Mouse (Mus musculus) lung, postnatal 36 days (tissue): ENCODE measurements around the gene Cd33.

Source experiments
- DNase-seq: peaks from one replicate; pipeline ENCODE4 v3.0.0; 2022; ENCODE audit warnings: mixed read lengths

The Cd33 gene

DNA sequence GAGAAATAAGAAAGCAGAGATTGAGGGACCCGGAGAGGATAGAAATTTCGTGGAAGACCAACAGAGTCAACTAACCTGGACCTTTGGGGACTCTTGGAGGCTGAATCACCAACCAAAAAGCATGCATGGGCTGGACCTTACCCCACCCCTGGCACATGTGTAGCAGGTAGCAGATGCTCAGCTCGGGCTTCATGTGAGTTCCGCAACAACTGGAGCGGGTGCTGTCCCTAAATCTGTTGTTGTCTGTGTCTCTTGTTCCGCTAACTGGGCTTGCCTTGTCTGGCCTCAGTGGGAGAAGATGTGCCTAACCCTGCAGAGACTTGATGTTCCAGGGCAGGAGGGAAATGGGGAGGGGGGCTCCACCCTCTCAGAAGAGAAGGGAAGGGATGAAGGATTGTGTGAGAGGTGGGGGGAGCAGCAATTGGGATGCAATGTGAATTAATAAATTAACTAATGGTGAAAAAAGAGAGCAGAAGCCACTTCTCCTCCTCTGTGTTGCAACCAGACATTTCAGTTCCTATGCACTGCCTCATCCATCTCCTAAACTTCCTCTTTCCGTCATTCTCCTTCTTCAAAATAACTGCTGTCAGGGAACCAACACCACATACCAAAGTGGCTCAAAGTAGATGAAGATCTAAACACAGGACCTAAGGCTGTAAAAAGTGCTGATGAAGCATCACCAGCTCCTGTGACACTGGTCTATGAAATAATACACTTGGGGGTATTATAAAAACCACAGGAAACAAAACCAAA, at the start of gene Cd33:
Cd33 (minus strand) TSS at position 204 of the 753 bp plus-strand sequence.
- DNase-seq, result peak; percentile 46

DNA sequence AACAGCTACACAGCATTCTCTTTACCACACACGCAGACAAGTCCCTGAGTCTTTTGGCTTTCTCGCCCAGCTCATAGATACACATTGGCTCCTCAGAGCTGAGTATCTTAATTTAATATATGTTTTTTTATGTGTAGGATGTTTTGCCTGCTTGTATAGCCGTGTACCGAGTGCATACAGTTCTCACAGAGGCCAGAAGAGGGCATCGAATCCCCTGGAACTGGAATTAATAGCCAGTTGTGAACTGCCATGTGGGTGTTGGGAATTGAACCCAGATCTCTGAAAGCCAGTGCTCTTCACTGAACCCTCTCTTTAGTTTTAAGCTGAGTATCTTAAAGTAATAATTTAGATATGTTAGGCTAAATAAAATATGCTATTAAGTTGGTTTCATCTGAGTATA, 40.6 kb upstream of the Cd33 start:
- peak; percentile 26 for DNase-seq

DNA sequence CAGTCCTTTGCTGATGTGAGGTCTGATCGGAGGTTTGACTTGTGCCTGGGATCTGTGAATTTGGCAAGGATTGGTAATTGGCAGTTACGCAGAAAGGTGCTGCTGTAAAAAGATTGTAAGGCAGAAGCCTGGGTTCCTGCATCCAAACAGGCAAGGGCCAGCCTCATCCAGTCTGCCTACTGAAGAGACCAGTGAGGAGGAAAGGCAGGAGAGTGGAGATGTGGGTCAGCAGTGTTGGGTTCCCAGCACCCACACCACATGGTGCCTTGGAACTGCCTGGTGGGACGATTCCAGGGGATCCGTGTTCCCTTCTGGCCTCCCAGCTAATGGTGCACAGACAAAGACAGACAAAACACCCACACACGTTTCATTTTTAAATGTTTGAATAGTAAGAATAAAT, 36.3 kb upstream of the Cd33 start:
- DNase-seq, result no peak

DNA sequence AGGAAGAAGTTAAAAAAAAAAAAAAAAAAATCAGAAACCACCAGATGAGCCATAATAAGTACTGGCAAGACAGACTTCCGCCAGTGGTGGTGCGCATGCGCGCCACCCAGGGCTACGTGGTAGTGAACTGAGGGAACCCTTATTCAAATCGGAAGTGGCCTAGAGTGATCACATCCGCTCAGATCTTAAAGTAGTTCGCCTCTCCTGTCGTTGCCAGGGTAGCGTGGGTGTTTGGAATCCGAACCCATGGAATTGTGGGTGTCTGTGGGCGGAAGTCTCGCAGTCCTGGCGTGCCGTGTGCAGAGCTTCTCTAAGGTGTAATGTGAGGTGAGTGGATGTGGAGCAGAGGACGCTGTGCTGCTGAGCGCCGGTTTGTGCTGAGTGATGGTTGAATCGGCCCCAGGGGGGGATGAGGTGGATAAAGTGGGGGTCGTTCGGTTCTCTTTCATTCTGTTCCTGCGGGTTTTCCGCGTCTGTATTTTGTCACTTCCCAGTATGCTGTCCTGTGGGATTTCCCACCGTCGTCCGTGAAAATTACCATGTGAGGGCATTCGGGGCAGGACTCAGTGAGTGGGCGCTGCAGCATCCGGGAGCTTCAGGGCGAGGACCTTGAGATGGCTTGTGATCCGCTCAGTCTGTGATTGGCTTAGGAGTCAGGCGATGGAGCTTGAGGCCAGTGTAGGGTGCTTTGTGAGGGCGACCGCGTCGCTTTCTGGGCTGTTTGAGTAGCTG, 35.4 kb upstream of the Cd33 start, which contains the start of gene Zfp719:
Zfp719 (plus strand) TSS at position 171 of the 732 bp plus-strand sequence.
- DNase-seq, result peak; percentile 96

DNA sequence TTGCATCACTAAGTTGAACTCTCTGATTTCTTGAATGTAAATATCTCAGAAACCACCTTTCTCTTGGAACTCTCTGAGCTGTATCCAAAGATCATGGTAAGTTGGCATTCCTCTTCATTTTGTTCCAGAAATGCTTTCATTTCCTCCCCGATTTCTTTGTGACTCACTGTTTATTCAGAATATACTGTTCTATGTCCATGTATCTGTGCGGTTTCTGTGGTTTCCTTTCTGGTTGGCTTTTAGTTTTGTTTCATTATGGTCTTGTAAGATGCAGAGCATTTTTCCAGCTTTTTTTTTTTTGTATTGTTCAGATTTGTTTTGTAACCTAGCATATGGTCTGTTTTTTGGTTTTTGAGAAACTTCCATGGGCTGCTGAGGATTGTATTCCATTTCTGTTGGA, 27.0 kb upstream of the Cd33 start:
- DNase-seq, result no peak

DNA sequence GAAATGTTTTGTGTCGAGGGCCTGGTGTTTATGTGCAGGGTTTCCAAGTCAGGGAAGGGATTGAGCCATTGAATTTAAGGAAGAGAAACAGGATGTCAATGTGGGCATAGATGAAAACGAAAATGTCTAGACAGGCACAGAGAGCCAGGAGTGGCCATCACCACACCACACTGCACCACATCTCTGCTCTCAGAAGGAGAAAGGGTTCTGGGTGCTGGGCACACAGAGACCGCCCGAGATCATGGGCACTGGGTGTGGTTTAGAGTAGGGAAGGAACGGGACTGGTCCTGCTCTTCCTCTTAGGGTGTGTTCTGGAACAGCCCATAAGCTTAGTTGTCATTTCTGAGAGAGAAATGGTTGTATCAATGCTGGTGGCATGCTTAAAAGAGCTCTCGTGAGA, 19.1 kb upstream of the Cd33 start:
- DNase-seq, result no peak

DNA sequence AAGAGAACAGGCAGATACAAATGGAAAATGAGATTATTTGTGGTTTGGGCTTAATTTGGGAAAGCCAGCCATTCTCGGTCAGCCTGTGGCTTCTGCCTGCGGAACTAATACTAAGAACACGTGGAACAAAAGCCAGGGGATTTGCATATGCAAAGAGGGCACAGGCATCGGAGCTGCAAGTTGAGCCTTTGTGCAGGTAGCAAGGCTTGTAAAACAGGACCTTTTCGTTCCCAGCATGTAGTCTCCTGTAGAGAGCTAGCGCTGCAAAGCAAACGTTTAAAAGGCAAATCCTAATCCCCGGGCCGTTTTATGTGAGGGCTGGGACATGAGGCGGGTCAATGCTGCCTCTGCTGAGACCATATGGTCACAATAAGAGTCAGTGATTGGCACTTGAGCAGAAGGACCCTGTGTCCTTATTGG, 18.4 kb upstream of the Cd33 start:
- DNase-seq, result peak; percentile 35

DNA sequence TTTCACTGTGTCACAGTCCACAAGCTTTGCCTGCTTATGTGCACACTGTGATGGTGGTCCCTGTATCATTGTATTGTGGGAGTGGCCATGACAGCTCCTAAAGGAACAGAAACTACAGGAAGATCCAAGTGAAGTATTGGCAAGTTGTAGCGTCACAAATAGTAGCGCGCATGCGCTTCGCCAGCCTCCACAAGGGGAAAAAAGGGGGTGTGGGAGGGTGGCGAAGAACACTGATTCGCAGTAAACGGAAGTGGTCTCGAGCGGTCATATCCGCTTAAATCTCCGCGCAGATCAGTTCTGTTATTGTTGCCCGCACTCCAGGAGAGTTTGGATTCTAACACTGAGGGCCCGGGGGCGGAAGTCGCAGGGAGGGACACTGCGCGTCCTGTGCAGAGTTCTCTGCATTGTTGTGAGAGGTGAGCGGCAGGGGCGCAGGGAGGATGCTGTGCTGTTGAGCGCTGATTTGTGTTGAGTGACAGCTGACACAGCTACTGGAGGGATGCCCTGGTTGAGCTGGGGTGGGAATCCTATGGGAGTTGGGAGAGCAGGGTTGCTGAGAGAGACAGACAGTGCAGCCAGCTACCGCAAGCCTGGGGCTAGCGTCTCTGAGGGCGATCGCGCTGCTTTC, 17.9 kb upstream of the Cd33 start, which contains the start of gene Zfp658:
Zfp658 (plus strand) TSS at position 251 of the 628 bp plus-strand sequence.
- peak; percentile 91 for DNase-seq

DNA sequence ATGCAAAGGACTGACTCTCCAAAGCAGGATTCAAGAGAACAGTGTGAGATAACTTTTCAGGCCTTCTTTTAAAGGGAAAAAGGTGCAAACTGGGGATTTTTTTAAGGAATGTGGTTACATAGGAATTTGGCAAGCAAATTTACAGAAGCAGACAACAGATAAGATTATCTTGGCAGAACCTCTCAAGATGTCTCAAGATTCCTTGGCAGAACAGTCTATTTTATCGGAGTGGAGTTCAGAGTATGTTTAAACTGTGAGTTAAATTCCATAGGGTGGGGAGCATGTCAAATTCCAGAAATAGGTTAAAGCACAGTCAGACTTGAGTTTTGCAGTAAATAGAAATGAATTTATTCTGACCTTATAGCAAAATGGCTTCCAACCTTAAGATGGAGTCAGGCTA, 12.7 kb upstream of the Cd33 start:
- no peak for DNase-seq

DNA sequence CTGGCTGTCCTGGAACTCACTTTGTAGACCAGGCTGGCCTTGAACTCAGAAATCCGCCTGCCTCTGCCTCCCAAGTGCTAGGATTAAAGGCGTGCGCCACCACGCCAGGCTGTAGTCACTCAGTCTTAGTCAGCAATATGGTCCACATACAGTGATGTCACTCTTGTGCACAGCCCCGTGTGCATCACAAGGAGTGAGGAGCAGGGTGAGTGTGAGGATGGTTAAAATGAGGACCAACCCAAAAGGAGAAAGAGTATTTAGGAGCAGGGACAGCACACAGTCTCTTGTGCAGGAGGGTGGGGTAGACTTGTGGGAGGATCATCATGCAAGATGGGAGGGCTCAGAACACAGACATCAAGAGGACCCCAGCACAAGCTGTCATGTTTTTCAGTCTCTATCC, 11.1 kb upstream of the Cd33 start:
- no peak for DNase-seq

DNA sequence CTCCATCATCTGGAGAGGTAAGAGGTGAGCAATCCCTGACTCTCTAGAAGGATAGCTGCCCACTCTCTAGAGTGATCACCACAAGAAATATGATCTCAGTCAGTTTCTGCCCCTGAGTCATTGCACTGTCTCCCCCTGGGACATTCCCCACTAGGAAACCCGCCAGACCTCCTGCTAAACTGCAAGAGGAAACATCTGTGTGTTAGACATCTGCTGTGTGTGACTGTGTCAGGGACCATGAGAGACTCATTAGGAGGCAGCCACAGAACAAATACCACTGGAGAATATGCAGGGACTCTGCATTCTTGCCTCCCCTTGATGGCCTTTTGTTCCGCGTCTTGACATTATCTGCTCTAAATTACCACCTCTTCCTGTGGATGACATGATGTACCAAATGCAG, 10.3 kb upstream of the Cd33 start:
- no peak for DNase-seq

DNA sequence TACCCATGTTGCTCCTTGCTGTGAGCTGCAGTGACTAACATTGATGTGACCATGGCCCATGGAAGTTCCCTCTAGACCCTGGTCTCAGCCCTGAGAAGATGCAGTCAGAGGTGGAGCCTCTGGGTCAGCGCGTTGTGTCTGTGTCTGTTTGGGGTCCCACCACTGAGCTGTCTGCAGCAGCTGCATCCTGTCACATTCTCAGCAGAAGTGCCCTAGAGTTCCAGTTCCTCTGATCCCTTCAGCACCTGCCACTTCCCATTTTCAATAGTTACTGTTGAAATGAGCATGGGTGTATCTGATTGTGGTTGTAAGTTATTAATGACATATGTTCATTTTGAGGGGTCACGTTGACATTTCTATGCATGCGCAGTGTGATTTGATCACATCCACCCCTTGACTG, 8.9 kb upstream of the Cd33 start:
- DNase-seq, result no peak

DNA sequence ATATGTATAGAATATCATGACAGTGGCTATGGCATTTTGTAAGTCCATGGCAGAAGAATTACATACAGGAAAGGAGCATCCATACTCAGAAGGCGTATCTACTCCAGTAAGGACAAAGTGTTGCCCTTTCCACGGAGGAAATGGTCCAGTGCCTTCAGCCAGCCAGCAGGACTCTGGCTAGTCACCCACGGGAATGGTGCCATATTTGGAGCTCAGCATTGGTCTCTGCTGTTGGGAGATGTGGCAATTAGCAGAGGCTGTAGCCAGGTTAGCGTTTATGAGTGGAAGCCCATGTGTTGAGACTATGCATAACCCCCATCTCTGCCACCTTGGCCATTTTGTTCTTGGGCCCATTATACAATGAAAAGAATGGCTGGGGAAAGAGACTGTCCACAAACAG, 4.0 kb upstream of the Cd33 start:
- no peak for DNase-seq

DNA sequence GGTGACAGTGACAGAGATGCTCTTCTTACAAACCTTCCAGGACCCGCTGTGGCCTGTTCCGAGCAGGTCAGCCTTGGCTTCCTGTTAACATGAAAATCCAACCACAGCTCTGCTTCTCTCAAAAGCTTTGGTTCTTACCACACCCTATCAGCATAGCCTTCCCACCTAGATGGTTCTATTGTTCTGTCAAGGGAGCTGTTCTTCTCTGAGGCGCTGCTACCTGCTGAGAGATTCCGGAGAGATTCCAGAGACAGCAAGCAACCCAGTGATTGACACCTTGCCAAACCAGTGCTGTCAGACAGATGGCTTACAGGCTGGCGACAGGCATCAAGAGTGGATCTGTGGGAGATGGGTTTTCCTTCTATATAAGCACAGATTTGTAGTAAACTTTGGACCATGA, 3.4 kb upstream of the Cd33 start:
- no peak for DNase-seq

DNA sequence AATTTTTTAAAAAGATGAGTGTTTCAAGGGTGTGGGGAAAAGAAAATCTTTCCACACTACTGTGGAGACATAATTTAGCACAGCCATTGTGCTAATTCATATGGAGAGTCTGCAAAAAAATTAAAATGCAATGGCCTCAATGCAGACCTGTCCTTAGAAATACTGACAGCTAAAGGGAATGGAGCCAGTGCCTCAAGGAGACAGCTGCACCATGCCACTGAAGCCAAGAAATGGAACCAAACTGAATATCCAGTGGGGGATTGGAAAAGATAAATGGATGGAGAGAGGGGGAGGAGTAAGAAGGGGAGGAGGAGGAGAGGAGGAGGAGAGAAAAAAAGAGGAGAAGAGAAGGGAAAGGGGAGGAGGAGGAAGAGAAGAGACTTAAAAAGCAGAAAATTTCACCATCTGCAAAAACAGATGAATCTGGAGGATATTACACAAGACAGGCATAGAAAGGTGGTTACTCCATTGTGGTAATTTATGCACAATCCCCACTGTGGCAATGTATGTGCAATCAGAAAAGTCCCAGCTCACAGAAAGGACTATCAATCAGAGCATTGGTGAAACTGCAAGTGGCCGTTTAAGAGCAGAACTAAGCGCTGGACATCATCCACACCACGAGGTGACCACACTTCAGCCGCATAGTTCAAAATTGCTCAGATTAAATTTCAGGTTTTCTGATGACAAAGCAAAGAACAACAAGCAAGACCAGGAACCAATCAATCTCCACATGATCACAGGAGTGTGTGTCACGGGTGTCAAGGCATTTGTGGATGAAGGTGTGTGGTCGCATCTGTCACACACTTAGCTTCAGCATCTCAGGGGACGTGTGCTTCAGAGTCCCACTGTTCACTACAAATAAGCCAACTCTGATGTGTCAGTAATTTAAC, 1.7 kb upstream of the Cd33 start:
- DNase-seq, result peak; percentile 46

DNA sequence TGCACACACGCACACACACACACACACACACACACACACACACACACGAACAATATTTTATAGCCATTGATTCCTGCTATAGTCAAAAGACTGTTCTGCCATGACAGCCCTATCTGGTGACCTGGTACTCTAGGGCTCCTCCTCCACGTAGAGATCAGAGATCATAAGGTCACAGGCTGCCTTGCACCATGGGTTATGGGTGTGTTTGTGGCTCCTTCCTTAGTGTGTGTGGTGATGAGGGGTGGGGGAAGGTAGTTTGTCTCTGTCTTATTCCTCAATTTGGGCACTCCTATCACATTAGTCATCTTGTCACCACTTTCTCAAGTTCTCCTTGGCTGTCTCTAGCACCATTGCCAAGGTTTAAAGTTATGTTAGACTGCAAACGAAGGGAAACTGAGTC, 5.7 kb downstream of the Cd33 start:
- peak; percentile 32 for DNase-seq

DNA sequence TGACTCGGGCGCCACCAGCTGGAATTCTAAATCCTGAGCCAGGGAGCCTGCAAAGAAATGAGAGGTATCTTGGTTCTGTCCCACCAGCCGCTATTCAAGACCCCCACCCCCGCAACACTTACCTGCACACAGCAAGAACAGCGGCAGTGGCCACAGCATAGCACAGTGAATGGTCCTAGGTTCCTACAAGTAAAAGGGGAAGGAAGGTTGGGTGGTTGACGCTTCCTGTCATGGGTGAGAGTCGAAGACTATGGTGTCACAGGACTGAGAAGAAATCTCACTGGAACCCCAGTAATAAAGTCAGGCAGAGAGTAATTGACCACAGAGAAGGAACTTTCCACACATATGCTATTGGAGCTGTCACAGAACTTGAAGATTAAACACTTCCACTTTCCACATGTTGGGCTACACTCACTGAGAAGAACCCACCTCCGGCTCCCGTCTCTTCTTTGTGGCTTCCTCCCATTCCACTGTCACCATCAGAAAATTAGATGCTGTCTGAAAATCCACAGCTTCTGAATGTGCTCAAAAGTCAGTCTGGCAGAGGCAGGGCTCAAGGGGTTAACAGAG, 11.2 kb downstream of the Cd33 start:
- DNase-seq, result peak; percentile 61

DNA sequence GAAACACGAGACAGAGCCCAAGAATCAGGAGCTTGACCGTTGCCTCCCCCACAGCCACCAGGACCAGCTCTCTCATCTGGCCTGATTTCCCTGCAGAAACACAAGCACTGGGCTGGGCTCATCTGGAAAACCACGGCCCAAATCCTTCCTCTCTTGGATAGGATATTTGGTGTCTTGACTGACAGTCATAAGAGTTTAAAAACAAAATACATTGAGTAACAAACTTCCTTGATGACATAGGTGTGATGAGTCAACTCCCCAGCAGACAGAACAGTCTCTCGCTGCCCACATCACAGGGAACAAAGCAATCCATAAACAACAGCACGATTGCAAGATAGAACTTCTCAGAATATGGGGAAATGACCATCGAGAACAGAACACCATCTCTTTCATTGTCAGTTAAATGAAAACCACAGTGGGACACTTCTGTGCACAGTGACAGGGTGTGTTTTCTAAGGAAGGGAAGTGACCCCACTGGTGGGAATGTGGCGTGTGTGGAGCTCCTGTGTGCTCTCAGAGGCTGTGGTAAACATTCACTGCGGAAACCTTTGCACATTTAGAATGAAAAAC, 13.9 kb downstream of the Cd33 start:
- DNase-seq, result peak; percentile 61

DNA sequence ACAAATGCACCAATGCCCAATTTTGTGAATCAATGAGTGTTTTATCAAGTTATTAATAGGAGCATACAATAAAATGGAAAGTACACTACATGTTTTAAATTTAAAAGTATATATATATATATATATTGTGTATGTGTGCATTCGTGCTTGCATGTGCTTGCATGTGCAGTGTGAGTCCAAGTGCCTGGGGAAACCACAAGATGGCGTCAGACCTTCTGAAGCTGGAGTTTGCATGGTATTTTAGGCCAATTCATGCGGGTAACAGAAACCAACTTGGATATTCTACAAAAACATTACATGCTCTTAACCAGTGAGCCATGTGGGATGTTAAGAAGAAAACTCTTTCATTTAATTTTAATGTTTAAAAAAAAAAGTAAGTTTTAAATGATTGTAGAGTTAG, 18.9 kb downstream of the Cd33 start:
- DNase-seq, result peak; percentile 22

DNA sequence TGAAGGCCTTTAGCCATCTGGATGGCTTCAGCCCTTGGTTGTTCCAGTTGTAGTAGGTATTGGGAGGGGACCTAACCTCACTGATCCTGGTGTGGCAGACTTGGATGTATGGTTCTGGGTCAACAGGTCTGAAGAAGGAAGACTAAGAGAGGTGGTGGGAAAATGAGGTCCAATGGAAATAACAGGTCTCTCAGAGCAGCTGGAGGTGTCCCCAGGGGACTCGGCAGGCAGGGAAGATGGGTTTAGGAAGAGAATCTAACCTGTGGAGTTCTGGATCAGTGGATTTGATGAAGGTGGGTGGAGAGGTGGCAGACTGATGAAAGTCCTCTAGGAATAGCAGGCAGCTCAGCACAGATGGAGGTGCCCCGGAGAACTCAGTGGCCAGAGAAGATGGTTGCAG, 21.5 kb downstream of the Cd33 start:
- DNase-seq, result no peak

DNA sequence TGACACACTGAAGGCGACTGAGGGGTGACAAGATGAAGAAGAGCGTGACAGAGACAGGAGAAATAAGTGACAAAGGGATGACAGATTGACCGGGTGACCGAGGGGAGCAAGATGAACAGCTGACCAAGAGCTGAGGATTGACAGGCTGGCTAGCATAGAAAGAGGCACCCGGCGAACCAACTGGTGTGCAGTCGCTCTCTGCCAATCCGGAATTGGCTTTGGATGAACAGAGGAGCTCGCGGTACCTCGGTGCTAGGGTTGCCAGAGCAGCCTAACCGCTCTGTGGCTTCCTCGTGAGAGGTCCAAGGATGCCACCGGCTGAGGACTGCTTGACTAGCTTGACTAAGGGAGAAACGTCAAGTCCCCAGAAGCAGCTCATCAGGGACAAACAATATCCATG, 25.9 kb downstream of the Cd33 start:
- no peak for DNase-seq

DNA sequence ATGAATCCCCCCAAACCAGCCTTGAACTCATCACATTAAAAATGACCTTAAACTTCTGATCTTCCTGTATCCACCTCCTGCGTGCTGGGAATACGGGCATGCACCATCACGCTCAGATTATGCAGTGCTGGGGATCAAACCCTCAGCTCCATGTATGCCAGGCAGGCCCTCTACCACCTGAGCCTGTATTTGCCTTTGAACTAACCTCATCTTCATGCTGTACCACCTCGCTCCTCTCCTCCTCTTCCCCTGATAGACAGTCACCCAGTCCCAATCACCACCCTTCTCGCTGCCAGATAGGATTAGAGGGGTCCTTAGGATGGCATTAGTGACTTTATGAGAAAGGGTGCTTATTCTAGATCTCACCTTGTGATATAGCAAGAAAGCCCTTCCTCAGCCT, 29.2 kb downstream of the Cd33 start:
- no peak for DNase-seq
